Mouse (Mus musculus) spleen, adult 2 months (tissue): Measurements from ENCODE around the gene Tnfrsf1b.

Source experiments
- CTCF ChIP-seq: fragments of 200-500 bp; IDR thresholded peaks from 2 replicates; pipeline ENCODE4 v1.5.1; 2011; ENCODE audit warnings: mild to moderate bottlenecking, inconsistent platforms; ENCODE audit not compliant: insufficient read depth, insufficient read length, insufficient replicate concordance; ENCODE audit errors: extremely low read depth
- POLR2A ChIP-seq: fragments of 200-500 bp; IDR thresholded peaks from 2 replicates; pipeline ENCODE4 v1.6.1; 2011; ENCODE audit warnings: low read depth, low read length, inconsistent platforms

- no peak for TF ChIP-seq CTCF
- TF ChIP-seq POLR2A, result no peak
These were observed 4.9 kb upstream of the Tnfrsf1b start for GRCm38 (mm10) chr4:145251546-145251945.
